Mouse (Mus musculus) cortical plate, adult 2 months (tissue): ENCODE data around the gene Cgnl1.

Source experiments
- CTCF ChIP-seq: fragments of 200-500 bp; IDR thresholded peaks from 2 replicates; pipeline ENCODE4 v1.5.1; 2011; ENCODE audit warnings: mild to moderate bottlenecking, control low read depth, low read length; ENCODE audit not compliant: insufficient read depth; ENCODE audit errors: extremely low read depth
- POLR2A ChIP-seq: fragments of 200-500 bp; IDR thresholded peaks from 2 replicates; pipeline ENCODE4 v1.6.1; 2011; ENCODE audit warnings: mild to moderate bottlenecking, low read length, control low read depth; ENCODE audit not compliant: insufficient read depth; ENCODE audit errors: extremely low read depth

DNA sequence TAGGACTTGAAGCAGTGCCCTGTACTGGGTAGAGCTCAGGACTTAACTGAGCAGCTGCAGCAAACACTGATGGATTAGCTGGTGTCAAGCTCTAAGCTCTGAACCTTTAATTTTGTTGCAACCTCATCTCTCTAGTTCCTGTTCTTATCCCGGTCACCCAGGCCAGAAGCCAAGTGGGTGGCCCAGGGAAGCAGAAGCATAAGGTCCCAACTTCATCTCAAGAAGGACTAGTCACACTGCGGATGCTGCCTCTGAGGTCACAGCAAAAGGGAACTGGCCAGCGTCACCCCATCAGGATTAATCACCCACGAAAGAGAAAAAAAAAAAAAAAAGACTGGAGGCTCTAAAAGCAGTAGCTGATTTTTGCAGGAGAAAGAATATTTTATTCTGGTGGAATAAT lies 14.5 kb downstream of the Cgnl1 start:
- TF ChIP-seq POLR2A (no peak), CTCF (no peak)
